Mouse (Mus musculus): ENCODE results near the gene Slc39a9.

DNA sequence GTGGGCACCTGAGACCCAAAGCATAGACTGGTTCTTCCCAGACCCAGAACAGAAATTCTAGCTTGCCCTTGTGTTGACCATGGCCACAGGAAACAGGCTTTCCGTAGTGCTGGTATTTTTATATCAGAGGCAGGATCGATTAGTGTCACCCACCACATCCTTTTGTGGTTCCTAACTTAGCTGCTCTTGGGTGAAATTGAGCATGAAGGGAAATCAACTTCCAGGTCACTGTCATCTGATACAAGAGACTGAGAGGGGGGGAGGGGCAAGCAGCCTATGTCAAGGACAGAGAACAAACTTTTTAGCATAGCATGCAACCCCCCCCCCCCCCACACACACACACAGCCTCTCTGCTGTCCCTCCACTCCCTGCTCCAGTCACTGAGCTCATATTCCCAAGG lies 75.5 kb downstream of the Slc39a9 start:
- TF ChIP-seq GATA1 (IDR thresholded peaks at IDR 0.05; ENCODE audit: borderline replicate concordance, low read length) (no peak), FLI1 (IDR thresholded peaks at IDR 0.05; ENCODE audit: low read length) (no peak)

Data from megakaryocyte, embryonic 14.5 days (primary cell).